Mouse (Mus musculus): Measurements from ENCODE around the gene Tekt2.

GRCm38 (mm10) chr4:126303877-126304276, 21.6 kb downstream of the Tekt2 start:
- TF ChIP-seq CHD2 (IDR thresholded peaks at IDR 0.05; ENCODE audit: low read depth, low read length) = no peak
- TF ChIP-seq MAFK (IDR thresholded peaks at IDR 0.05; ENCODE audit: insufficient read depth, low read depth, low read length) = no peak
- no peak for TF ChIP-seq ZC3H11A (IDR thresholded peaks at IDR 0.05; ENCODE audit: borderline replicate concordance, low read depth, low read length)
- no peak for TF ChIP-seq ZNF384 (IDR thresholded peaks at IDR 0.05; ENCODE audit: low read depth, low read length)

Measured in ES-E14 (cell line).